Mouse (Mus musculus): ENCODE data around the gene Mettl6.

DNA sequence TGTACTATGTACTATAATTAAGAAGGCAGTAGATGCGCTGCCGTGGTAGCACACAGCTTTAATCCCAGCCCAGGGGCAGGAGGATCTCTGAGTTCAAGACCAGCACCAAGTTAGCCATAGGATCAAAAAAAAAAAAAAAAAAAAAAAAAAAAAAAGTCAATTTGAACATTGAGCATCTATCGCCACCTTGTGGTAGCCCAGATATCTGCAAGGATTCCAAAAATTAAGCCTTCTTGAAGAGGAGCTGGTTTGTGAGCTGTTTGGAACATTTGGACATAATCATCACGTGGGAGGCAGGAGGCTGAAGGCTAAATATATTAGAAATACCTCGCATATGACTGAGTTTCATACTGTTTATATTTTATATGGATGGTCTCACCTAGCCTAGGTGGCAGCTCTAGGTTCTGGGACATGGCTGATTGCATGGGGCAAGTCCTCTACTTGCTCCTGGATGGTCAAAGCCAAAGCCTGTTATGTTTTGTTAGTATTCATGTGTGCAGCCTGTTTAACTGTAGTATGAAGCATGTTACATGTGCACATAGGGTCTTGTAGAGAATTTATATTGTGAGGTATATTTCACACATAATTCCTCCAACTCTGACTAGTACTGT, 22.3 kb downstream of the Mettl6 start:
- TF ChIP-seq ZNF384 (IDR thresholded peaks at IDR 0.05; ENCODE audit: low read depth, low read length) (peak; percentile 100), HCFC1 (IDR thresholded peaks at IDR 0.05; ENCODE audit: borderline replicate concordance, insufficient read depth, low read length) (no peak), MAFK (IDR thresholded peaks at IDR 0.05; ENCODE audit: insufficient read depth, low read depth, low read length) (peak; percentile 22; the same call in 1 of the 2 replicates)
